Mouse (Mus musculus) T-cell, adult 2 months (primary cell): Measurements from ENCODE around the gene Zbed6.

Source experiments
- DNase-seq: peaks from one replicate; pipeline ENCODE4 v3.0.0; 2022; ENCODE audit warnings: low spot score

Gene Zbed6

GRCm38 (mm10) chr1:133662941-133663340, 2.3 kb upstream of the Zbed6 start:
- no peak for DNase-seq

GRCm38 (mm10) chr1:133661203-133661933, 683 bp upstream of the Zbed6 start, which contains the start of gene Gm38394:
Gene Gm38394 (minus strand): TSS chr1:133661318.
- DNase-seq = peak; percentile 94

- no peak for DNase-seq
These were observed 1.8 kb downstream of the Zbed6 start for GRCm38 (mm10) chr1:133658878-133659277.

GRCm38 (mm10) chr1:133656811-133657210, 3.9 kb downstream of the Zbed6 start:
- no peak for DNase-seq

- DNase-seq = no peak
These were observed 7.7 kb downstream of the Zbed6 start for GRCm38 (mm10) chr1:133653033-133653432.

GRCm38 (mm10) chr1:133650288-133651055, 10.2 kb downstream of the Zbed6 start:
- no peak for DNase-seq

- no peak for DNase-seq
These were observed 15.0 kb downstream of the Zbed6 start for GRCm38 (mm10) chr1:133645652-133646051.

GRCm38 (mm10) chr1:133641163-133641562, 19.5 kb downstream of the Zbed6 start:
- no peak for DNase-seq

- DNase-seq = no peak
These were observed 22.2 kb downstream of the Zbed6 start for GRCm38 (mm10) chr1:133638517-133638916.

- DNase-seq = no peak
These were observed 28.5 kb downstream of the Zbed6 start for GRCm38 (mm10) chr1:133632168-133632567.

- no peak for DNase-seq
These were observed 35.6 kb downstream of the Zbed6 start for GRCm38 (mm10) chr1:133625052-133625451.

- DNase-seq = no peak
These were observed 42.4 kb downstream of the Zbed6 start for GRCm38 (mm10) chr1:133618311-133618710.

GRCm38 (mm10) chr1:133617908-133618307, 42.8 kb downstream of the Zbed6 start:
- DNase-seq = no peak

GRCm38 (mm10) chr1:133613817-133614216, 46.9 kb downstream of the Zbed6 start:
- peak; percentile 13 for DNase-seq

GRCm38 (mm10) chr1:133611436-133611835, 49.2 kb downstream of the Zbed6 start:
- DNase-seq = no peak

- DNase-seq = no peak
These were observed 50.1 kb downstream of the Zbed6 start for GRCm38 (mm10) chr1:133610601-133611000.

- peak; percentile 96 for DNase-seq
These were observed 50.7 kb downstream of the Zbed6 start, which contains the start of gene Snrpe for GRCm38 (mm10) chr1:133609771-133610502. Gene Snrpe (minus strand): TSS chr1:133610291.
